Mouse (Mus musculus) kidney, embryonic 14.5 days (tissue): Measurements from ENCODE around the gene Tube1. TPM values are rescaled to one million over a fixed set of nuclear protein-coding genes. Genes with fewer than 3 reads are reported as not detected.

Experiments used
- ATAC-seq: fragments of 200-750 bp; cut with Nextera tagmentation; 2 replicates; pipeline ENCODE4 v1.8.0; 2017; ENCODE audit warnings: moderate number of reproducible peaks, mild to moderate bottlenecking, moderate TSS enrichment, moderate library complexity; ENCODE audit not compliant: low FRiP score, low TSS enrichment
- H3K27ac ChIP-seq: fragments of 300-500 bp; sonication (generic); 2 replicates; pipeline ENCODE4 v1.5.1; 2014; ENCODE audit warnings: low read depth, mild to moderate bottlenecking, low read length, moderate library complexity, mixed read lengths
- H3K27me3 ChIP-seq: fragments of 300-500 bp; sonication (generic); 2 replicates; pipeline ENCODE4 v1.6.1; 2014; ENCODE audit warnings: mild to moderate bottlenecking, low read length; ENCODE audit not compliant: control insufficient read depth, insufficient read depth
- H3K36me3 ChIP-seq: fragments of 300-500 bp; sonication (generic); 2 replicates; pipeline ENCODE4 v1.6.1; 2014; ENCODE audit warnings: low read length, mixed read lengths; ENCODE audit not compliant: control insufficient read depth, insufficient read depth
- H3K4me1 ChIP-seq: fragments of 300-500 bp; sonication (generic); 2 replicates; pipeline ENCODE4 v1.6.1; 2014; ENCODE audit warnings: low read length, mixed read lengths; ENCODE audit not compliant: control insufficient read depth, insufficient read depth
- H3K4me2 ChIP-seq: fragments of 300-500 bp; sonication (generic); replicated peaks from 2 replicates; pipeline ENCODE4 v1.6.1; 2014; ENCODE audit warnings: low read depth, mild to moderate bottlenecking, low read length
- H3K4me3 ChIP-seq: fragments of 300-500 bp; sonication (generic); 2 replicates; pipeline ENCODE4 v1.5.1; 2014; ENCODE audit warnings: mild to moderate bottlenecking, low read length
- H3K9ac ChIP-seq: fragments of 300-500 bp; sonication (generic); 2 replicates; pipeline ENCODE4 v1.6.1; 2014; ENCODE audit warnings: low read depth, mild to moderate bottlenecking, low read length, moderate library complexity
- H3K9me3 ChIP-seq: fragments of 300-500 bp; sonication (generic); 2 replicates; pipeline ENCODE4 v1.6.1; 2016; ENCODE audit warnings: low read length; ENCODE audit not compliant: control insufficient read depth
- WGBS: fragments of 180-500 bp; shearing (Covaris S2); extraction: QIAGEN DNeasy Blood & Tissue Kit; methylation state at CpG from one replicate; pipeline ENCODE4 v1.1.7; 2014; 5-methylcytosine and 5-hydroxymethylcytosine counted together
- polyA plus RNA-seq: library from polyadenylated mRNA; unstranded; fragments of >200 nt; fragmentation: Nextera tagmentation; extraction: Ambion mirVana; gene quantifications from 2 replicates; pipeline ENCODE4 v1.2.1, GENCODE M21; 2014

Tube1 gene
- polyA plus RNA-seq, result 15.8 and 21.5 TPM in 2 replicates

GRCm38 (mm10) chr10:39133462-39134310 is at the start of gene Tube1, which contains the start of gene Fam229b:
Gene Tube1 (plus strand): TSS chr10:39133976.
Gene Fam229b (minus strand): TSS chr10:39133914.
- Histone ChIP-seq H3K9me3 (no peaks in the 10 kb centered on the region), H3K27me3 (no peaks in the 10 kb centered on the region), H3K9ac (peak within 1 kb of the TSS; percentile 65), H3K4me3 (peak within 1 kb of the TSS; percentile 59), H3K4me2 (peak within 1 kb of the TSS; percentile 57), H3K36me3 (peaks cover 14% of the 10 kb centered on the region), H3K4me1 (no peaks in the 10 kb centered on the region; the same call in 1 of the 2 replicates), H3K27ac (no peak within 1 kb of the TSS)
- WGBS, result 5% methylated on average over 47 of the region's 47 CpGs
- peak; percentile 96 for ATAC-seq

- no peaks in the 10 kb centered on the region for H3K9me3 ChIP-seq
- no peak overlapping the region for H3K27ac ChIP-seq
- 89% methylated on average over 9 of the region's 9 CpGs for WGBS
- no peak for ATAC-seq
- H3K4me1 ChIP-seq, result no peaks in the 10 kb centered on the region
- no peak overlapping the region for H3K9ac ChIP-seq
- H3K27me3 ChIP-seq, result no peaks in the 10 kb centered on the region
- no peak overlapping the region for H3K4me2 ChIP-seq
- H3K4me3 ChIP-seq, result no peak overlapping the region
- H3K36me3 ChIP-seq, result peaks cover 18% of the 10 kb centered on the region; the same call in 1 of the 2 replicates
Observed at GRCm38 (mm10) chr10:39096981-39097380, 36.8 kb upstream of the Tube1 start.

GRCm38 (mm10) chr10:39098746-39099145 is 35.0 kb upstream of the Tube1 start:
- H3K36me3 ChIP-seq, result peaks cover 27% of the 10 kb centered on the region
- no peak for ATAC-seq
- WGBS, result 93% methylated on average over 10 of the region's 10 CpGs

GRCm38 (mm10) chr10:39104803-39105449 is 28.9 kb upstream of the Tube1 start:
- H3K27ac ChIP-seq, result no peak overlapping the region
- H3K4me3 ChIP-seq, result no peak overlapping the region
- WGBS, result 93% methylated on average over 8 of the region's 8 CpGs
- ATAC-seq, result no peak
- H3K27me3 ChIP-seq, result no peaks in the 10 kb centered on the region
- no peaks in the 10 kb centered on the region for H3K4me1 ChIP-seq
- H3K9me3 ChIP-seq, result no peaks in the 10 kb centered on the region
- H3K4me2 ChIP-seq, result no peak overlapping the region
- H3K9ac ChIP-seq, result no peak overlapping the region
- H3K36me3 ChIP-seq, result peaks cover 28% of the 10 kb centered on the region

More at GRCm38 (mm10) chr10:39098746-39099145, 35.0 kb upstream of the Tube1 start:
- Histone ChIP-seq H3K9ac (no peak overlapping the region), H3K9me3 (no peaks in the 10 kb centered on the region), H3K4me3 (no peak overlapping the region), H3K4me1 (no peaks in the 10 kb centered on the region), H3K27me3 (no peaks in the 10 kb centered on the region), H3K27ac (no peak overlapping the region), H3K4me2 (no peak overlapping the region)

GRCm38 (mm10) chr10:39106413-39106812 is 27.4 kb upstream of the Tube1 start:
- Histone ChIP-seq H3K9ac (no peak overlapping the region), H3K4me3 (no peak overlapping the region), H3K9me3 (no peaks in the 10 kb centered on the region), H3K36me3 (peaks cover 28% of the 10 kb centered on the region), H3K4me1 (no peaks in the 10 kb centered on the region), H3K27me3 (no peaks in the 10 kb centered on the region), H3K4me2 (no peak overlapping the region), H3K27ac (no peak overlapping the region)
- WGBS, result 68% methylated on average over 3 of the region's 3 CpGs
- no peak for ATAC-seq

GRCm38 (mm10) chr10:39106935-39107334 is 26.8 kb upstream of the Tube1 start:
- H3K36me3 ChIP-seq, result peaks cover 28% of the 10 kb centered on the region
- WGBS, result 74% methylated on average over 4 of the region's 4 CpGs

GRCm38 (mm10) chr10:39108837-39109488 is 24.8 kb upstream of the Tube1 start:
- Histone ChIP-seq H3K27ac (no peak overlapping the region), H3K36me3 (peaks cover 16% of the 10 kb centered on the region; the same call in 1 of the 2 replicates)
- no peak for ATAC-seq

More at GRCm38 (mm10) chr10:39106935-39107334, 26.8 kb upstream of the Tube1 start:
- no peak overlapping the region for H3K4me2 ChIP-seq
- H3K27ac ChIP-seq, result no peak overlapping the region
- H3K4me3 ChIP-seq, result no peak overlapping the region
- no peaks in the 10 kb centered on the region for H3K27me3 ChIP-seq
- H3K9me3 ChIP-seq, result no peaks in the 10 kb centered on the region
- ATAC-seq, result no peak
- no peak overlapping the region for H3K9ac ChIP-seq
- no peaks in the 10 kb centered on the region for H3K4me1 ChIP-seq

GRCm38 (mm10) chr10:39109489-39109874 is 24.3 kb upstream of the Tube1 start:
- no peaks in the 10 kb centered on the region for H3K4me1 ChIP-seq
- ATAC-seq, result no peak
- H3K4me3 ChIP-seq, result no peak overlapping the region
- H3K9ac ChIP-seq, result no peak overlapping the region
- no peaks in the 10 kb centered on the region for H3K27me3 ChIP-seq
- H3K36me3 ChIP-seq, result peaks cover 16% of the 10 kb centered on the region; the same call in 1 of the 2 replicates
- no peak overlapping the region for H3K27ac ChIP-seq
- no peaks in the 10 kb centered on the region for H3K9me3 ChIP-seq
- H3K4me2 ChIP-seq, result no peak overlapping the region
- 64% methylated on average over 4 of the region's 4 CpGs for WGBS

More at GRCm38 (mm10) chr10:39108837-39109488, 24.8 kb upstream of the Tube1 start:
- Histone ChIP-seq H3K27me3 (no peaks in the 10 kb centered on the region), H3K4me2 (no peak overlapping the region), H3K9ac (no peak overlapping the region), H3K4me1 (no peaks in the 10 kb centered on the region), H3K9me3 (no peaks in the 10 kb centered on the region), H3K4me3 (no peak overlapping the region)
- 78% methylated on average over 10 of the region's 10 CpGs for WGBS
